Mouse (Mus musculus) liver, postnatal 0 days (tissue): ENCODE results near the gene Rnf181. TPM values are rescaled to one million over a fixed set of nuclear protein-coding genes. Genes with fewer than 3 reads are reported as not detected.

Experiments
- ATAC-seq: fragments of 200-750 bp; cut with Nextera tagmentation; 2 replicates; pipeline ENCODE4 v1.8.0; 2017; ENCODE audit warnings: mild to moderate bottlenecking, moderate library complexity
- DNase-seq: peaks from one replicate; pipeline ENCODE4 v3.0.0-alpha.2; 2016
- H3K27ac ChIP-seq: fragments of 300-500 bp; sonication (generic); 2 replicates; pipeline ENCODE4 v1.5.1; 2014; ENCODE audit warnings: antibody characterized with exemption, moderate library complexity, mild to moderate bottlenecking, low read depth
- H3K27me3 ChIP-seq: fragments of 300-500 bp; sonication (generic); 2 replicates; pipeline ENCODE4 v1.6.1; 2014; ENCODE audit warnings: low read length, control low read depth, mixed read lengths; ENCODE audit not compliant: insufficient read depth
- H3K36me3 ChIP-seq: fragments of 300-500 bp; sonication (generic); replicated peaks from 2 replicates; pipeline ENCODE4 v1.6.1; 2014; ENCODE audit warnings: mild to moderate bottlenecking, control low read depth, low read length, moderate library complexity, mixed read lengths; ENCODE audit not compliant: insufficient read depth
- H3K4me1 ChIP-seq: fragments of 300-500 bp; sonication (generic); 2 replicates; pipeline ENCODE4 v1.6.1; 2014; ENCODE audit warnings: antibody characterized with exemption, mild to moderate bottlenecking, control low read depth; ENCODE audit not compliant: insufficient read depth
- H3K4me2 ChIP-seq: fragments of 300-500 bp; sonication (generic); 2 replicates; pipeline ENCODE4 v1.6.1; 2014; ENCODE audit warnings: low read depth, mild to moderate bottlenecking, low read length, moderate library complexity, mixed read lengths
- H3K4me3 ChIP-seq: fragments of 300-500 bp; sonication (generic); 2 replicates; pipeline ENCODE4 v1.5.1; 2014; ENCODE audit warnings: low read depth, low read length
- H3K9ac ChIP-seq: fragments of 300-500 bp; sonication (generic); replicated peaks from 2 replicates; pipeline ENCODE4 v1.6.1; 2014; ENCODE audit warnings: mild to moderate bottlenecking, moderate library complexity
- H3K9me3 ChIP-seq: fragments of 300-500 bp; sonication (generic); 2 replicates; pipeline ENCODE4 v1.6.1; 2016; ENCODE audit warnings: mild to moderate bottlenecking, control low read depth, low read length, mixed read lengths
- CTCF ChIP-seq: sonication (generic); IDR thresholded peaks from 2 replicates; pipeline ENCODE4 v1.5.1; 2016; ENCODE audit warnings: antibody characterized with exemption, low read depth
- EP300 ChIP-seq: IDR thresholded peaks from 2 replicates; pipeline ENCODE4 v1.6.1; 2016; ENCODE audit warnings: antibody characterized with exemption, low read depth, mild to moderate bottlenecking
- WGBS: fragments of 180-500 bp; shearing (Covaris S2); extraction: QIAGEN DNeasy Blood & Tissue Kit; methylation state at CpG from one replicate; pipeline ENCODE4 v1.1.7; 2014; ENCODE audit not compliant: insufficient replicate concordance; 5-methylcytosine and 5-hydroxymethylcytosine counted together
- polyA plus RNA-seq: library from polyadenylated mRNA; unstranded; fragments of >200 nt; fragmentation: Nextera tagmentation; extraction: Ambion mirVana; gene quantifications from 2 replicates; pipeline ENCODE4 v1.2.1, GENCODE M21; 2015

The Rnf181 gene
- polyA plus RNA-seq, 1 experiment from 2014 or later: 63.2 TPM

- H3K4me3 ChIP-seq: peak overlapping the region; percentile 64
- peaks cover 29% of the 10 kb centered on the region for H3K4me1 ChIP-seq
- no peaks in the 10 kb centered on the region for H3K9me3 ChIP-seq
- peak; percentile 43 for TF ChIP-seq CTCF
- TF ChIP-seq EP300: peak; percentile 54
- H3K4me2 ChIP-seq: peak overlapping the region; percentile 80
- H3K36me3 ChIP-seq: peaks cover 24% of the 10 kb centered on the region
- 13% methylated on average over 12 of the region's 12 CpGs for WGBS
- H3K27me3 ChIP-seq: no peaks in the 10 kb centered on the region
- H3K9ac ChIP-seq: peak overlapping the region; percentile 86
- peak; percentile 69 for DNase-seq
- ATAC-seq: peak; percentile 43
- peak overlapping the region; percentile 98 for H3K27ac ChIP-seq
Observed at GRCm38 (mm10) chr6:72390795-72391521, 24.2 kb upstream of the Rnf181 start.

GRCm38 (mm10) chr6:72389941-72390771 lies 23.4 kb upstream of the Rnf181 start, which contains the start of gene Vamp8:
Vamp8 (minus strand) TSS chr6:72390703.
- TF ChIP-seq EP300 (peak; percentile 23; the same call in 1 of the 2 replicates), CTCF (peak; percentile 50)
- Histone ChIP-seq H3K27ac (peak within 1 kb of the TSS; percentile 98), H3K4me3 (peak within 1 kb of the TSS; percentile 64), H3K4me2 (peak within 1 kb of the TSS; percentile 80), H3K27me3 (no peaks in the 10 kb centered on the region), H3K4me1 (peaks cover 29% of the 10 kb centered on the region), H3K9ac (peak within 1 kb of the TSS; percentile 86), H3K9me3 (no peaks in the 10 kb centered on the region), H3K36me3 (peaks cover 32% of the 10 kb centered on the region)
- DNase-seq: peak; percentile 82
- WGBS: under 1% methylated on average over 33 of the region's 33 CpGs
- ATAC-seq: peak; percentile 74

- H3K27me3 ChIP-seq: no peaks in the 10 kb centered on the region
- 5% methylated on average over 13 of the region's 13 CpGs for WGBS
- no peaks in the 10 kb centered on the region for H3K9me3 ChIP-seq
- peaks cover 39% of the 10 kb centered on the region for H3K36me3 ChIP-seq
- peak overlapping the region; percentile 80 for H3K4me2 ChIP-seq
- TF ChIP-seq EP300: peak; percentile 97
- no peak for TF ChIP-seq CTCF
- peak; percentile 86 for ATAC-seq
- H3K27ac ChIP-seq: peak overlapping the region; percentile 98
- H3K4me1 ChIP-seq: peaks cover 29% of the 10 kb centered on the region
- H3K9ac ChIP-seq: peak overlapping the region; percentile 86
- peak overlapping the region; percentile 64 for H3K4me3 ChIP-seq
- peak; percentile 79 for DNase-seq
Observed at GRCm38 (mm10) chr6:72389471-72389940, 22.8 kb upstream of the Rnf181 start.

GRCm38 (mm10) chr6:72388791-72389329 lies 22.1 kb upstream of the Rnf181 start:
- whole genome bisulfite sequencing: 53% methylated on average over 6 of the region's 6 CpGs
- Histone ChIP-seq H3K27ac (peak overlapping the region; percentile 98), H3K4me3 (peak overlapping the region; percentile 64), H3K9ac (peak overlapping the region; percentile 86), H3K4me2 (peak overlapping the region; percentile 80), H3K27me3 (no peaks in the 10 kb centered on the region), H3K36me3 (peaks cover 44% of the 10 kb centered on the region), H3K9me3 (no peaks in the 10 kb centered on the region), H3K4me1 (peaks cover 31% of the 10 kb centered on the region)
- ATAC-seq (no peak), DNase-seq (no peak)
- TF ChIP-seq CTCF: no peak
- no peak for TF ChIP-seq EP300

- peak overlapping the region; percentile 80 for H3K4me2 ChIP-seq
- peak overlapping the region; percentile 64 for H3K4me3 ChIP-seq
- H3K4me1 ChIP-seq: peaks cover 35% of the 10 kb centered on the region
- H3K36me3 ChIP-seq: peaks cover 44% of the 10 kb centered on the region
- TF ChIP-seq CTCF: no peak
- no peak for TF ChIP-seq EP300
- DNase-seq (no peak), ATAC-seq (no peak)
- peak overlapping the region; percentile 86 for H3K9ac ChIP-seq
- H3K27me3 ChIP-seq: no peaks in the 10 kb centered on the region
- WGBS: 62% methylated on average over 10 of the region's 10 CpGs
- peak overlapping the region; percentile 98 for H3K27ac ChIP-seq
- no peaks in the 10 kb centered on the region for H3K9me3 ChIP-seq
Observed at GRCm38 (mm10) chr6:72388266-72388665, 21.5 kb upstream of the Rnf181 start.
